Mouse (Mus musculus): ENCODE measurements around the gene Rhod. TPM values are rescaled to one million over a fixed set of nuclear protein-coding genes. Genes with fewer than 3 reads are reported as not detected.

Rhod gene
- 27.7 and 141 TPM in 2 replicates for polyA plus RNA-seq (2012; rRNA removed; ENCODE audit: low replicate concordance)

DNA sequence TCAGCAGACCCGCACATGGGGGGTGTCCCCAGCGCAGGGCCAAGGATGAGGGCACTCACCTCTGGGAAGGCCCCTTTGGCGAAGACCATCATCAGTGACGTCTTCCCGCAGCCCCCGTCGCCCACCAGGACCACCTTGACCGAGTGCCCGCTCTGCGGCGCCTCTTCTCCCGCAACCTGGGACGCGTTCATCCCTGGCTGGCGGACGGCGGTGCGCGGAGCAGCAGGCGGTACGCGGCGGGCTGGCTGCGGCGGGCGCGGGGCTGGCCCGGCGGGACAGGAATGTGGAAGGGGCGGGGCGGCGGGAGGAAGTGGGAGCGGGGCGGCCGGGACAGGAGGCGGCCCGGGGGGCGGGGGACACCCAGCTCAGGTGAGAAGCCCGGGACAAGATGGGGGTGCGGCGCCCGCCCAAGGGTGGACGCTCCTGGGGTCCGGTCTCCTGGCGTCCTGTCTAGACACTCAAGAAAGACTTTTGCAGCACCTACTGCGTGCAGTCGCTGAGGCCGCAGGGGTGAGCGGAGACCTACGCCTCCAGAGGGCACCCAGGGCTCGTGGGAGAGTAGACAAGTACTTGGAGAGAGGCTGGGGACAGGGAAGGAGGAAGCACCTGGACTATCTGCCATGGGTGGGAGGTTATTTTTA lies at the start of gene Rhod:
Rhod (minus strand) TSS at position 272 of the 641 bp plus-strand sequence.

DNA sequence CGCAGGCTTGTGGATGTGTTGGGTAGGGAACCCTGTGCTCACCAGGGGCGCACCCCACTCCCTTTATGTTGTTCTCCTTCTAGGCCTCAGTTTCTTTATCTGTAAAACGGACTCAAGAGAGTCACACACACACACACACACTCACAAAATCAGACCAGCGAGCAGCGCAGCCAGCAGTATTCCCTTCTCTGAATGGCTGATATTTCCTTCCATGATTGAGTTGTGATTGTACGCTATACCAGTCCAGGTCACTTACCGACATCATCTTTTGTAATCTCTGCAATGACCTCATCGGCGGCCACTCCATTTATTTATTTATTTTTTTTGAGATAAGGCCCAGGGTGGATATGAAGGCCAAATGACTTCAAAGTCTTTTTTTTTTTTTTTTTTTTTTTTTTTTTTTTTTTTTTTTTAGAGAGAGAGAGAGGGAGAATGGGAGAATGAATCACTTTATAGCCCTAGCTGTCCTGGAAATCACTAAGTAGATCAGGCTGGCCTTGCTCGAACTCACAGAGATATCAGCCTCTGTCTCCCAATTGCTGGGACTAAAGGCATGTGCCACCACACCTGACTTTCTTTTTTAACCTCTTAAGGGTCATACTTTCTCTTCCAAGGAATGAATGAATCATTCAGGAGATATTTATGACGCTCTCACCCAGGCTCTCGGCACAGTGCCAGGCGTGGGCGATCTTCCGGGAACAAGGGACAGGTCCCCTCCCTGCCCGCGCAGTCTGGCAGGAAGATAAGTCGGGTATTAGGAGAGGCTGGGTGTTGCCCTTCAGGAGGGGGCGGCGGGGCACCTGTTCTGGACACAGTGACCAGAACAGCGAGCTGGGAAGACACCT lies 38.3 kb upstream of the Rhod start, which contains the start of gene Syt12:
Syt12 (minus strand) TSS at position 103 of the 845 bp plus-strand sequence.

DNA sequence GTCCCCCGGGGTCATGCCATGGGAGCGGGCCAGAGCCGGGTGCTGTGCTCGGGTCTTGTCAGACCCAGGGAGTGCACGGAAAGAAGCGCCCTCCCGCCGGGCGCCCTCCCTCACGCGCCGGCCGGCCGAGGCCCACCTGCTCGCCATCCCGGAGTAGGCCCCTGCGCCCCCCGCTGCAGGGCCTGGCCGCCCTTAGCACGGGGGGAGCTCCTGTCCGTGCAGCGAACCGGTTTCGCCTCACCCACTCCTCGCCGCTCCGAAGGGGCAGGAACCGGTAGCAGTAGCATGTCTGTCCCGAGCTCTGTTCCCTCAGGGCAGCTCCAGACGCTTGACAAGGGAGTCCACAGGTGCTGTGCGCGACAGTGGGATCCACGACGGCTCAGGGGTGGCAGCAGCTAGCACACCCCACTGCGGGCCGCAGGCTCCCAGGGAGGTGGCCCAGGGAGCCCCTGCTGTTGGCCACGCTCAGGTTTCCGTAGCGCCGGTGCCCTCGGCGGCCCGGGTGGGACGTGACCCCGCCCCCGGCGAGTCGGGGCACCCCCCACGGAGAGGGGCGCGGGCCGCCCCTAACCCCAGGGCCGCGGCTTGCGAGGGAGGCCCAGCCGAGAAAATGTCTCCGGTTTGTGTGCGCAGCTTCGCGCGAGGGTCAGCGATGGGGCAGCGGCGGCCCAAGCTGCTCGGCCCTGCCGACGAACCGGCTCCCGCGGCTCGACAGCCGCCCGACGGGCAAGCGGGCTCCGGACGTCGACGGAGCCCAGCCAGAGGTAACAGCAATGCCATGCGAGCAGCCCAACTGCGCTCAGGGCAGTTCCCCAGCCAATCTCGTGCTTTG lies 41.2 kb downstream of the Rhod start, which contains the start of gene Kdm2a:
Kdm2a (minus strand) TSS at position 488 of the 832 bp plus-strand sequence.

Other genes starting within 250 kb of the Rhod start
- 8.6 and 23.0 TPM in 2 replicates for gene Tbc1d10c, start 248.1 kb downstream of the Rhod start, polyA plus RNA-seq (2012; rRNA removed; ENCODE audit: low replicate concordance)
- 237 and 257 TPM in 2 replicates for gene Ppp1ca, start 247.4 kb downstream of the Rhod start, polyA plus RNA-seq (2012; rRNA removed; ENCODE audit: low replicate concordance)
- 12.2 and 12.9 TPM in 2 replicates for gene Rad9a, start 237.8 kb downstream of the Rhod start, polyA plus RNA-seq (2012; rRNA removed; ENCODE audit: low replicate concordance)
- 6.8 and 12.7 TPM in 2 replicates for gene Clcf1, start 225.2 kb downstream of the Rhod start, polyA plus RNA-seq (2012; rRNA removed; ENCODE audit: low replicate concordance)
- not detected in 2 replicates for gene AC109138.7, start 225.1 kb downstream of the Rhod start, polyA plus RNA-seq (2012; rRNA removed; ENCODE audit: low replicate concordance)
- gene Pold4, start 207.5 kb downstream of the Rhod start, polyA plus RNA-seq (2012; rRNA removed; ENCODE audit: low replicate concordance) = 67.0 and 146 TPM in 2 replicates
- gene Ssh3, start 170.3 kb downstream of the Rhod start, polyA plus RNA-seq (2012; rRNA removed; ENCODE audit: low replicate concordance) = 70.2 and 100 TPM in 2 replicates
- 0.83 and 3.0 TPM in 2 replicates for gene Ankrd13d, start 156.3 kb downstream of the Rhod start, polyA plus RNA-seq (2012; rRNA removed; ENCODE audit: low replicate concordance)
- gene Grk2, start 133.2 kb downstream of the Rhod start, polyA plus RNA-seq (2012; rRNA removed; ENCODE audit: low replicate concordance) = 75.3 and 106 TPM in 2 replicates
- 46.8 and 50.4 TPM in 2 replicates for gene Kdm2a, start 41.1 kb downstream of the Rhod start, polyA plus RNA-seq (2012; rRNA removed; ENCODE audit: low replicate concordance)
- 2.9 and 15.8 TPM in 2 replicates for gene Syt12, start 38.0 kb upstream of the Rhod start, polyA plus RNA-seq (2012; rRNA removed; ENCODE audit: low replicate concordance)
- gene 2010003K11Rik, start 59.2 kb upstream of the Rhod start, polyA plus RNA-seq (2012; rRNA removed; ENCODE audit: low replicate concordance) = 87.4 and 199 TPM in 2 replicates
- gene Pcx, start 71.0 kb upstream of the Rhod start, polyA plus RNA-seq (2012; rRNA removed; ENCODE audit: low replicate concordance) = 30.7 and 32.7 TPM in 2 replicates
- 16.3 and 25.3 TPM in 2 replicates for gene Lrfn4, start 176.2 kb upstream of the Rhod start, polyA plus RNA-seq (2012; rRNA removed; ENCODE audit: low replicate concordance)
- gene Rce1, start 186.2 kb upstream of the Rhod start, polyA plus RNA-seq (2012; rRNA removed; ENCODE audit: low replicate concordance) = 89.0 and 128 TPM in 2 replicates

Data from duodenum, adult 2 months (tissue).